Mouse (Mus musculus) granulocyte monocyte progenitor cell, adult 5-6 weeks (primary cell): ENCODE results near the gene Nprl2. TPM values are rescaled to one million over a fixed set of nuclear protein-coding genes. Genes with fewer than 3 reads are reported as not detected.
A peak's percentile ranks its signal among the peaks of the same experiment; 100 is the strongest.
"Not testable (repeated sequence)": the region's sequence is repeated elsewhere in the genome, so short reads cannot be mapped to it uniquely, and the experiment has no call there.

ENCODE experiments used
- ATAC-seq: replicated peaks from 2 replicates; pipeline ENCODE4 v1.8.0; 2016; ENCODE audit warnings: mild to moderate bottlenecking, moderate TSS enrichment, inconsistent platforms; ENCODE audit not compliant: poor library complexity, severe bottlenecking
- total RNA-seq, 2 experiments: library from RNA; stranded (forward) in 1 of 2; stranded (reverse) in 1 of 2; fragments of 200-712, 200-1000 nt in 1 of 2; fragments of >200 nt in 1 of 2; fragmentation: Nextera tagmentation in 1 of 2; gene quantifications; 2 replicates each; pipeline ENCODE4 v1.2.3; 2014 to 2017

Nprl2 gene
- total RNA-seq, 2 experiments from 2014 or later = 11.3 TPM

DNA sequence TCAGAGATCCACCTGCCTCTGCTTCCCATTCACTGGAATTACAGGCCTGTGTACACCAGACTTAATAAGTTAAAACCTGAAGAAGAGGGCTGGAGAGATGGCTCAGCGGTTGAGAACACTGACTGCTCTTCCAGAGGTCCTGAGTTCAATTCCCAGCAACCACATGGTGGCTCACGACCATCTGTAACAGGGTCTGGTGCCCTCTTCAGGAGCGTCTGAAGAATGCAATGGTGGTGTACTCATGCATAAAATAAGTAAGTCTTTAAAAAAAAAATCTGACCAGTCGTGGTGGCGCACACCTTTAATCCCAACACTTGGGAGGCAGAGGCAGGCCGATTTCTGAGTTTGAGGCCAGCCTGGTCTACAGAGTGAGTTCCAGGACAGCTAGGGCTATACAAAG is 31.7 kb downstream of the Nprl2 start:
- ATAC-seq = not testable (repeated sequence)

GRCm38 (mm10) chr9:107575579-107576356 is 33.7 kb downstream of the Nprl2 start:
- ATAC-seq = no peak

DNA sequence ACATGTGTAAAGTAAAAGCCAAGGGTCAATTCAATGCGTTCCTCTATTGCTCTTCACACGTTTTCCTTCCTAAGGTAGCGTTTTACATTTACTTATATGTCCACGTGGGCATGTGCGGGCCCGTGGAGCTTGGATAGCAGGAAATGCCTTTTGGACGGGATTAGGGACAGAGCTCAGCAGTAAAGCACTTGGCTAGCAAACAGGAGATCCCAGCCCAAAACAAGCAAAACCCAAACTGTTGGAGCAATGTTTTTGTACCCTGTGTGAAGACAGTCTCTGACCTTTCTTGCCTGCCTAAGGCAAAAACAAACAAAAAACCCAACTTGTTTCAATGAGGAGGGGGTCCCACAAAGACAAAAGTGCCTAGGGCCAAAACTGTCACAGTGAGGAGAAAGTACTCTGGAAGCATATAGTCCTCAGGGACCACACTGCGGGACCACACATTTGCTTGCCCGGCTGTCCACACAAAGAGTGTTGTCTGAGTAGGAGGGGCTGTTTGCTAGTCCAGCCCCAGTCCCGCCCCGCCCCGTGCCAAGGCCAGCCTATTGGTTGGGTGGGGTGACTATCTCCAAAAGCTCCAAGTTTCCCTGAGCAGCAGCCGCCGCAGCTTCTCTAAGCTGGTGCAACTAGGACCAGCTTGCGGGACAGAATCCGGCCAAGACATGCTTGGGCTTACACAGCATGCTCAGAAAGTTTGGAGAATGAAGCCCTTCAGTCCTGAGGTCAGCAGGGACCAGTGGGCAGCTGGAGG is 34.5 kb downstream of the Nprl2 start, which contains the start of gene Hyal1:
Hyal1 (plus strand) TSS at position 571 of the 751 bp plus-strand sequence.
- peak; percentile 66 for ATAC-seq

- no peak for ATAC-seq
Observed at GRCm38 (mm10) chr9:107577871-107578270, 35.8 kb downstream of the Nprl2 start.

- no peak for ATAC-seq
Observed at GRCm38 (mm10) chr9:107578587-107578986, 36.6 kb downstream of the Nprl2 start, which contains the start of gene Naa80. Naa80 (plus strand) TSS chr9:107578887.

- no peak for ATAC-seq
Observed at GRCm38 (mm10) chr9:107579023-107579900, 37.2 kb downstream of the Nprl2 start.

- peak; percentile 78 for ATAC-seq
Observed at GRCm38 (mm10) chr9:107580501-107581317, 38.7 kb downstream of the Nprl2 start, which contains the start of gene Hyal3. Hyal3 (plus strand) TSS chr9:107580818.

DNA sequence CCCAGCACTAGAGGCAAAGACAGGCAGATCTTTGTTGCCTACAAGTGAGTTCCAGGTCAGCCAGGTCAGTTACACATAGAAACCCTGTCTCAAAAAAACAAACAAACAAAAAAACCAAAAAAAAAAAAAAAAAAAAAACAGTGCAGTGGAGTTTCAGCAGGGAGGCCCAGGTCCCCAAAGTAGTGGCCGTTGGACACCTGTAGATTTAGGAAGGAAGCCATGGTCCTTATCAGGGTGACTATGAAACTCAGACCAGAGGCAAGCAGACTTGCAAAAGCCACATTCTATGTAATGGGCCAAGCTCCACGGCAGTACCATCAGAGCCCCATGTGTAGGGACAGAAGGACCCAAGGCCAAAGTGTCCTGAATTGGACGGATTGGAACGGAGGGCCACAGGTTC is 39.6 kb downstream of the Nprl2 start:
- ATAC-seq = no peak

DNA sequence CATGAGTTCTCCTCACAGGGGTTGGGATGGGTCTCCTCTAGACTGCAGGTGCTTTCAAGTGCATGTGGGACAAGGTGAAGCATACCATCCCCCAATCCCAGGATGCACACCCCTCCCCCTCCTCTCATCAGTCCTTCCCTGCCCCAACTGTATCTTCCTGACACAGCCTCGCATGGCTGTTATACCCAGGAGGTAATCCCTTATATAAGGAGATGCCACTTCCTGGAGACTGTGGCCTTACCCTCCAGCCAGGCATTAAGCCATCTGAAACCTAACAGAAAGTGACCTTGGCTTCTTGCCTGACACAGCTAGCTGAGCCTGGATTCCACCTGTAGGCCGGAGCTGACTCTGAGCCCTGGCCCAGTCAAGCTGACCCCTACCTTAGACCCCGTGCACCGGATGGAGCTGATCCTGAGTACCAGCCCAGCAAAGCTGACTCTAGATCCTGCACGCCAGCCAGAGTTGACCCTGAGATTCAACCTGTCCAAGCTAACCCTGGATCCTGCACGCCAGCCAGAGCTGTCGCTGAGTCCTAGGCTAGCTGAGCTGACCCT is 40.6 kb downstream of the Nprl2 start:
- no peak for ATAC-seq

DNA sequence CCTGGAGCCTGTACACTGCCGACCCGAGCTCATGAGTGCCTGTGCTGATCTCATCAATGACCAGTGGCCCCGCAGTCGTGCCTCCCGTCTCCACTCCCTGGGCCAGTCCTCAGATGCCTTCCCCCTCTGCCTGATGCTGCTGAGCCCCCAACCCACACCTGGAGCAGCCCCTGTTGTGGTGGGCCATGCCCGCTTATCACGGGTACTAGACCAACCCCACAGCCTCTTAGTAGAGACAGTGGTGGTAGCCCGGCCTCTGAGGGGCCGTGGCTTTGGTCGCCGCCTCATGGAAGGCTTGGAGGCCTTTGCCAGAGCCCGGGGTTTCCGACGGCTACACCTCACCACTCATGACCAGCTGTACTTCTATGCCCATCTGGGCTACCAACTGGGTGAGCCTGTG is 41.1 kb downstream of the Nprl2 start:
- ATAC-seq = no peak

DNA sequence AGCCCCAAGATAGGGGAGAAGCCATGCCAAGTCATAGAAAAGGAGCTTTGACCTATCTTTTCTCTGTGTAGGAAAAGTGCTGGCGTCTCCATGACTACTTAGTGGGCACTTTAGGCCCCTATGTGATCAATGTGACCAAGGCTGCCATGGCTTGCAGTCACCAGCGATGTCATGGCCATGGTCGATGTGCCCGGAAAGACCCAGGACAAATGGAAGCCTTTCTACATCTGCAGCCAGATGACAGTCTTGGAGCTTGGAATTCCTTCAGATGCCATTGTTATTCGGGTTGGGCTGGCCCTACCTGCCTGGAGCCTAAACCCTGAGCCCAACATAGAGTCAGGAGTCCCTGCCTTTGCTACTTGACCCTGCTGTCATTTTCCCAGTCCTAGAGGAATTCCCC is 44.5 kb downstream of the Nprl2 start:
- no peak for ATAC-seq

DNA sequence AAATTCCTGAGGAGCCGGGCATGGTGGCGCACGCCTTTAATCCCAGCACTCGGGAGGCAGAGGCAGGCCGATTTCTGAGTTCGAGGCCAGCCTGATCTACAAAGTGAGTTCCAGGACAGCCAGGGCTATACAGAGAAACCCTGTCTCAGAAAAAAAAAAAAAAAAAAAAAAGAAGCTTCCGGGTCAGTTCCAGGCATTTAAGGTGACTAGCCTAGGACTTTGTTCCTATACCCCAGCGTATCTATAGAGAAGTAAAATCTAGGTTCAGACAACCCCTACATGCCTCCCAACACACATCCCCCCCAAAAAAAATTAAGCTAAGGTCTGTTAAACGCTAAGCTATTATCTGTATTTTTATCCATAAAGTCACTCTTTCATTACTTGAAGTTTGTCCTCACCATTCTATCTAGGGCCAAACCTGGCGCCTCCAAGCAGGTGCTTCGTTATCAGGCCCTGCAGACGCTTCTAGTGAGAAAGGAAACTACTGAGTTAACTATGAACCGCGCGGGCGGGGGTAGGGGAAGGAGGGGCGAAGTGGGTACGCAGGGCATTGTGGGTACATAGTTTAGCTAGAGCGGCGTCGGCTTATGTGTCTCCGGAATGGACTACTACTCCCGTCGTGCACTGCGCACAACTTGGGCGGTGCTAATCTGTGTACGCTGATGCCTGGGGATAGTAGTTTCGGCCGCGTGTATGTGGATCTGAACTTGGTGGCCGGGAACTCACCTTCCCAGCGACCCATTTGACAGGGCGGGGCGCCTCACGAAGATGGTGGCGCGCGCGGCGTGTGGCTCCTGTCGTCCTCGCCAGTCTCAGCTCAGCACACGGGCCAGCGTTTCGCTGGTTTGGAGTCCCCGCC is 45.2 kb downstream of the Nprl2 start, which contains the start of gene Ifrd2:
Ifrd2 (plus strand) TSS at position 669 of the 859 bp plus-strand sequence.
- ATAC-seq = peak; percentile 94

DNA sequence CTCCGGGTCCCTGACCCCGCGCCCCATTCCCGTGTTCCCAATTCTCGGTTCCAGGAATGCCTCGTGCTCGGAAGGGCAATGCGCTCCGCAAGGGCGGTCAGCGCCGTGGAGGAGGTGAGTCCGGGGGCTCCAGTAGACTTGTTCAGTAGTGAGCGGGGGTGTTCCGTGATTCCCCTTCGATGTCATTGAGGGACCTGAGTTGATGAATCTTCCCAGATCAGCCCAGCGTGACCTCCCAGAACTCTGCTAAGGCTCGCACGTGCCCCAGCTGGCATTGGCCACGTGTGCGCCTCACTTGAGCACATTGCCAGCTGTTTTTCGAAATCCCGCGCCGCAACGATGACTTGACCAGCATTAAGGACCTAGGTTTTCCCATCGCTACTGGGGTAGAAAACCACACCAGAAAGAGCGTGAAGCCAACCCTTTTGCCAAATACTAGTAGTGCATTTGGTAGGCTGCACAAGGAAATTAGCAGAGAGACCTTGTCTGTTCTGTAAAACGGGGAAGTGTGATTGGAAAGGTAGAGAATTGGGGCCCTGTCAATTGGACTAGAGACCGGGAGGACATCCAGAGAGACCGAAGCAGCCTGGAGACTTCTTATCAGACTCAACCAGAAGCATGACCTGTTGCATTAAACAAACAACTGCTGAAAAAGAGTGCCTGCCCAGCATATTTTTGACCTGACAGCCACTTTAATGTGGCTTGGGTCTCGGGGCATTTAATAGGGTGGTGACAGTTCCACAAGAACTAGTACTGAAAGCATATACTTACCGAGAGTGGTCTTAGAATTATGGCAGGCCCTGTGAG is 46.0 kb downstream of the Nprl2 start:
- peak; percentile 26 for ATAC-seq

- ATAC-seq = no peak
Observed at GRCm38 (mm10) chr9:107590058-107590772, 48.2 kb downstream of the Nprl2 start.

GRCm38 (mm10) chr9:107590773-107591060 is 48.7 kb downstream of the Nprl2 start:
- no peak for ATAC-seq

GRCm38 (mm10) chr9:107593101-107593976 is 51.3 kb downstream of the Nprl2 start:
- ATAC-seq = peak; percentile 47
